Mouse (Mus musculus) brain, adult 2 months (tissue): ENCODE measurements around the gene Scarf1.
"Not testable (repeated sequence)": the region's sequence is repeated elsewhere in the genome, so short reads cannot be mapped to it uniquely, and the experiment has no call there.

Source experiments
- DNase-seq: peaks from one replicate; pipeline ENCODE4 v3.0.0; 2011; ENCODE audit warnings: low read depth, low spot score

Scarf1 gene

DNA sequence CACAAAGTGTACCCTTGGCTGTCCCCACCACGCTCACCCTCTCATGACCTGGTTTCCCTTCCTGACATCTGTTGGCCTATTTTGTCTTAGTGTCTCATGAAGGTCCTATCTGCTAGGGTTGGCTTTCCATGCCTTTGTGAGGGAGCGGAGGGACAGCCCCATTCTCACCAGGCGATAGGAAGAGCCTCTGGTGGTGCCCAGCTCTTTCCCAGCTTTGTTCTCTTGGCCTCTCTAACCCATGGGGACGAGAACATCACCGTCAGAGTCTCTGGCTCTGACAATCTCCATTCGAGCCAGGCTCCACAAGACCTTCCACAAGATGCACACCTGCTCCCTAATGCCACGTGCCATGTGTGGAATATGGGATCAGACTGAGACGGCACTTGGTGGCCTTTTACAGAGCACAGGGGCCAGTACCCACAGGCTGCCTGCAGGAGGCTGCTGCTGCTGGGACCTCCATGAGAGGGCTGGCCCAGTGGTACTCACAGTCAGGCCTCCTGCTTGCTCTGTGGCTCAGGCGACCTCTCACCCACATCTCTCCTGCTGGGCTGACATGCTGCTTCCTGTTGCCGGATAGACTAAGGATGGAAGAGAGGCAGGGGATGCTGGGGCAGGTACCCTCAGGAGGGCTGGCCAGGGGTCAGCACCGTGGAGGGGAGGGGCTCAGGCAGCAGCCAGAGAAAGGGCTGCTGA lies 24.3 kb downstream of the Scarf1 start:
- DNase-seq: peak; percentile 81

GRCm38 (mm10) chr11:75538184-75538969 lies 25.0 kb downstream of the Scarf1 start:
- peak; percentile 58 for DNase-seq

- no peak for DNase-seq
These were observed 25.6 kb downstream of the Scarf1 start for GRCm38 (mm10) chr11:75538970-75539299.

DNA sequence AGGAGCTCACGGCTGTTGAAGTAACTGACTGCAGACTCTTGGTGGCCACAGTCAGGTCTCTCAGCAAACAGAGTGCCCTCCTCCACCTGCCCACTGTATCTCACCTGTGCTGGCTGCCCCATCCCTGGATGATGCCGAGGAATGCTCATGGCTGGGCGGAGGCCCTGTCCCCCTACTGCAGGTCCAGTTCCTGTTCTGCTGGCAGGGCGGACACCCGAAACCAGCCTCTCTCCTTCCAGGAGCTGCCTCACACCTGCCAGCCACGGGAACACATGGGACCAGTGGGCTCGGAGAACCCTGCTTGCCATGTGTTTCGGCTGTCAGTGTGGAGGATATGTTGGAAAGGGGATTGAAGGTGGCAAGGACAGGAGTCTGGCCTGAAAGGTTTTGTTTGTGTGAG lies 26.9 kb downstream of the Scarf1 start:
- DNase-seq: no peak

- DNase-seq: peak; percentile 79
These were observed 27.6 kb downstream of the Scarf1 start for GRCm38 (mm10) chr11:75540710-75541581.

- DNase-seq: peak; percentile 62
These were observed 31.4 kb downstream of the Scarf1 start for GRCm38 (mm10) chr11:75544713-75545112.

DNA sequence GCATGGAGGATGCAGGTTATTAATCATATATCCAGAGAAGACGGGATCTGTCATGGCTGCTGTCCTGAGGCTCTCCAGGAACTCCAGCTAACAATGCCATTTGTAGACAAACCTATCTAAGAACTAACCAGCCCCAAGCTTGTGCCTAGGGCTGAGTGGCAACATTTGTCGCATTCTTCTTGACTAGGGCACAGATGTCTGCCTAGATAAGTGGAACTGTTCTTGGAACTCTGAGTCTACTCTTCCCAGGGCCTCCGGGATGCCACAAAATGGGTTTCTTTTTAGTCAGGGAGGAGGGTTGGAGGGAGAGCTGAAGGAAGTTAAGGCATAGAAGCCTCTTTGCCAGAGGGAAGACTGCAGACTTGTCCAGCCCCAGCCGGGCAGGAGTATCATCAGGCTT lies 32.7 kb downstream of the Scarf1 start:
- DNase-seq: no peak

DNA sequence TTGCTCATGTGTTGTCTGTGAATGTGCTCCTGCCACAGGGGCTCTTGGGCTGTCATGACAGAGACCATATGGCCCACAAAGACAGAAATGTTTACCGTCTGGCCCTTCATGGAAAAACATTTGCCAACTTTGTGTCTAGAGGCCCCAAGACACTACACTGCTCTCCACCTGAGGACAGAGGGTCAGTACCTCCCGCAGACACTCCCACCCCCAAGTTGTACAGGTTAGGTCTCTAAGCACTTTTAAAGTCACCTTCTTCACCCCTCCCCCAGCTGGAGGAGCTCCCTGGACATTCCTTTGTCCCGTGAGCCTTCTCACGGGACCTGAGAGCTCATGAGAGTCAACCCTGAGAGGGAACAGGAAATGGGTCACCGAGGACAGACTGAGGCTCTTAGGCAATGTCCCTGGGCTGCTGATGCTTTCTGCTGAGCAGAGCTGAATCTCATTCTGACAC lies 36.3 kb downstream of the Scarf1 start:
- peak; percentile 71 for DNase-seq

GRCm38 (mm10) chr11:75550200-75550946 lies 37.0 kb downstream of the Scarf1 start:
- no peak for DNase-seq

- DNase-seq: no peak
These were observed 38.0 kb downstream of the Scarf1 start for GRCm38 (mm10) chr11:75551321-75551720.

GRCm38 (mm10) chr11:75551961-75552441 lies 38.7 kb downstream of the Scarf1 start:
- DNase-seq: peak; percentile 86

DNA sequence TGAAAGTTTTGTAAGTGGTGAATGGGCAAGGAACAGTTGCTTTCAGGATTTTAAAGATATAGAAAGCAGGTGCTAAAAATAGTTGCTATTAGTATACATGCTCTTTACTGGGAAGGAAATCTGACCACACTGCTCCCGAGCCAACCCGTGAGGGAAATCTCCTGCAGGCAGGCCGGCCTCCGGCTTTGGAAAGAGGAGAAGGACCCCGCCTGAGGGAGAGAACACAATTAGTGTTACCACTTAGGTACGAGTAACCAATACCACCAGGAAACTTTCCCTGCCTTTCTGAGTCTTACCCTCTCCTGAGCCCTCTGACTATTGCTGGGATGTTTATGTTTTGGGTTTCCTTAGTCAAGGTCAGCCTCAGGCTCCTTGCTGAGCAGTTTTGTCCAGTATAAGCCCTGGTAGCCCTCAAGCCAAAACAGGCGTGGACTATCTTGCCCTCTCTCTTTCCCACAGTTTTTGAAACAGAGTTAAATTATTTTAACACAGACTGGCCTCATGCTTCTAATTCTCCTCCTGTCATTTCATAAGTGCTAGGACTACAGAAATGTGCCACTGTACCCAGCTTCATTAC lies 39.7 kb downstream of the Scarf1 start:
- DNase-seq: no peak

DNA sequence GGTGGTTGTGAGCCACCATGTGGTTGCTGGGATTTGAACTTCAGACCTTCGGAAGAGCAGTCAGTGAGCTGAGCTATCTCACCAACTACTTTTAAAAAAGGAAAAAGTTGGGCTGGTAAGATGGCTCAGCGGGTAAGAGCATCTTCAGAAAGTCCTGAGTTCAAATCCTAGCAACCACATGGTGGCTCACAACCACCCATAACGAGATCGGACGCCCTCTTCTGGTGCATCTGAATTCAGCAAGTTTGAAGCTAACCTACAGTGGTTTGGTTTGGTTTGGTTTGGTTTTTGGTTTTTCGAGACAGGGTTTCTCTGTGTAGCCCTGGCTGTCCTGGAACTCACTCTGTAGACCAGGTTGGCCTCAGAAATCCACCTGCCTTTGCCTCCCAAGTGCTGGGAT lies 42.7 kb downstream of the Scarf1 start:
- not testable (repeated sequence) for DNase-seq

GRCm38 (mm10) chr11:75557142-75557541 lies 43.8 kb downstream of the Scarf1 start:
- no peak for DNase-seq

GRCm38 (mm10) chr11:75558101-75558500 lies 44.8 kb downstream of the Scarf1 start:
- DNase-seq: no peak

GRCm38 (mm10) chr11:75559870-75560504 lies 46.6 kb downstream of the Scarf1 start:
- peak; percentile 48 for DNase-seq

DNA sequence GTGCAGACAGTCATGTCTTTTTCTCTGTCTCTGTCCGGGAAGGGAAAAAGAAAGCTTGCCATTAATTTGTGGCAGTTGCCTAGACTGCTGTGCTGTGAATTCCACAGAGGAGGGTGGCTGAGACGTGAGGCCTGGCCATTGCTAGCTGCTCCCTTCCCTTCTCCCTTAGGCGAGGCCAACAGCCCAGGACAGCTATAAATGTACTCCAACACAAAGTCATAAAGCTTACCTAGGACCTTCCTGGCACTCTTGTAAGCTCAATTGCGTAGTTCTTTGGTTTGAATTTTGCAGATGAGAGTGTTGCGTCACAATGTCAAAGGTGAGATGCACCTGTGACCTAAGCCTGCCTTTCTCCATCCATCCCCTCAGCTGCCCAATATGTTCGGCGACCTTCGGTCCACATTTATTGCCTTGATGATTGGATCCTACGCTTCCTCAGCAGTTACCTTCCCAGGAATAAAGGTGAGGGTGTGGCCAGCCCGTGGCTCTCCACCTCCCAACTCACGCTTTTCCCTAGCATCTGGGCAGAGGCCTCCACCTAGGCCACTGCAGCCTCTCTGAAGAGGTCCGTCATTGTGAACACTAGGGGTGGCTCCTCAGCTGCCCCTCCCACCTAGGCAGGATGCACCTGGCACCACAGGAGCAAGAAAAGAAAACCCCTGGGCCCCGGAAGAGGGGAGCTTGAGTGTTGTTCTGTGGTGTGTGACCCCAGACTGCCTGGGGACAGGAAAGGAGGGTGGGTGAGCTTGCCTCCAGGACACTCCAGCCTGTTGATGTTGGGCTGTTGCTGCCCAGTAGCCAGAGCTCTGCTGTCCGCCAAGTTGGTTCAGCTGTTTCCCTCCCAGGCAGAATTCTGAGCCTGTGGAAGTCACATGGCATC lies 47.4 kb downstream of the Scarf1 start:
- DNase-seq: no peak

DNA sequence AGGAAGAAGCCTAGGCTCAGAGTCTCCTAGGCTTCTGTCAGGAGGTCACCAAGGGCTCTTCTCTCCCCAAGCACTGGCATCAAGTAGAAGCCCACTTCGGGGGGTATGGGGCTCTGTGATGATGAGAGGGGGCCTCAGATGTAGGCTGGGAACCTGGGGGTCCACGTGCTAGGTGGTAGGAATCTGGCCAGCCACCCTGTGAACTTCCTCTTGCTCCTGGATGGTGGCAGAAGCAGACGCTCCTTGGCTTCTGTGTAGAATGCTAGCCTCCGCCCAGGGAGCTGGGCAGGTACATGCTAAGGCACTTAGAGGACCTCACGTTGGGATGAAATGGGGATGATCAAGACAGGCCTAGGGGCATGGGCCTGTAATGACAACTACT lies 48.1 kb downstream of the Scarf1 start:
- no peak for DNase-seq

DNA sequence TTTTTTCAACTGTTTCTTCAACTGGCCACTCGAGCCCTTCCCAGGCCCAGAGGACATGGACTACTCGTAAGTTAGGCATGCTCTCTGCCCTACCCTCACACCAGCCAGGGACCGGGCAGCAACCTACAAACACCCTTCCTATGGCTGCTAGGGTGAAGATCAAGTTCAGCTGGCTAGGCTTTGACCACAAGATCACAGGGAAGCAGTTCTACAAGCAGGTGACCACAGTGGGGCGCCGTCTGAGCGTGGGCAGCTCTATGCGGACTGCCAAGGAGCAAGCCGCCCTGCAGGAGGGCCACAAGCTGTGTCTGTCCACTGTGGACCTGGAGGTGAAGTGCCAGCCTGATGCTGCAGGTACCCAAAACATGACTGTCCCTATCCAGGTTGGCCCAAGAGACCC lies 49.5 kb downstream of the Scarf1 start:
- peak; percentile 80 for DNase-seq
